Comparison of ENCODE assay signal across 8 mouse cellular contexts in the genomic region with DNA sequence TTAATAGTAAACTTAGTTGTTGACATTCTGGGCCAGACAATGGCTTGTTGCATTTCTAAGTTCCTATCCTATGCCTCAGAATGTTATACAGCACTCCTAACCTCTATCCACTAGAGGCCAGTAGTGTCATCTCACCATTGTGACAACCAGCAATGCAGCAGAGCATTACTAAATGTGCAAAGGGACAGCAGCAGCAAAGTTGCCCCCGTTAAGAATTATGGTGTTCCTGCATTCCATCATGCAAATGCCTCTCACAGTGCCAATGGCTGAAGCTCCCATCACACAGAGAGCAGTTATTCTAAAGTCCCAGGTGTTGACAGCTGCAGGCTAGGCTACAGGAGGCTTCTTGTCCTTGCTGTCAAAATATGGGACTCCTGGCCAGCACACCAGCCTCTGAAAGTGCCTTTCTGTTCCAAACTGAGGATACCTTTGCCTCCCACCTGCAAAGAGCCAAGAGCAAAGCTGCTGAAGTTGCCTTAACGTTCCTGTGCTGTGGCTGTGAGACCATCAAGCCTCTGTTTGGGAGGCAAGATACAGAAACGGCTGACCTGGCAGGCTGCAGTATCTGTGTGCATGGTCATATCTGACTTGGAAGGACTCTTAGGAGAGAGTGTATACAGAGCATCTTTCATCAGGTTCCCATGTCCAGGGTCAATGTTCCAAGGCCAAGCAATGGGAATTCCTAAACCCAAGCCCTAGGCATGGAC.
DNase-seq lines count a peak whose midpoint lies in the region; ATAC-seq lines count a peak whose summit lies in the region.

No protein-coding gene starts in this region.

- H3K9ac ChIP-seq in heart, embryonic 11.5 days (ENCODE audit: low read depth, low read length), result peak overlapping the region; percentile 49
- H3K9ac ChIP-seq in liver, embryonic 16.5 days (ENCODE audit: low read depth, low read length), result peak overlapping the region; percentile 67

- no peaks in the 10 kb centered on the region for H3K9me3 ChIP-seq in megakaryocyte, embryonic 14.5 days
- H3K9me3 ChIP-seq in heart, embryonic 11.5 days (replicated peaks; ENCODE audit: control insufficient read depth, low read length), result no peaks in the 10 kb centered on the region
- no peaks in the 10 kb centered on the region for H3K9me3 ChIP-seq in liver, embryonic 16.5 days (replicated peaks; ENCODE audit: control insufficient read depth, low read length)

- H3K4me2 ChIP-seq in heart, embryonic 11.5 days, result peak overlapping the region; percentile 43
- peak overlapping the region; percentile 75 for H3K4me2 ChIP-seq in liver, embryonic 16.5 days (ENCODE audit: low read depth, low read length)

- peaks cover 3% of the 10 kb centered on the region for H3K27me3 ChIP-seq in megakaryocyte, embryonic 14.5 days (replicated peaks)
- H3K27me3 ChIP-seq in heart, embryonic 11.5 days (ENCODE audit: control insufficient read depth, insufficient read depth, low read length), result no peaks in the 10 kb centered on the region
- H3K27me3 ChIP-seq in liver, embryonic 16.5 days (ENCODE audit: control insufficient read depth, insufficient read depth, low read depth, low read length), result no peaks in the 10 kb centered on the region

- peak; percentile 83 for DNase-seq in cerebellum, adult 9-10 months
- no peak for DNase-seq in left cerebral cortex, adult 11 months (ENCODE audit: low spot score)
- DNase-seq in left cerebral cortex, adult 9 months (ENCODE audit: low spot score in 2 of 2), result no peak
- DNase-seq in gastrocnemius, postnatal 14 days, result no peak

- H3K4me3 ChIP-seq in megakaryocyte, embryonic 14.5 days (replicated peaks), result peak overlapping the region; percentile 73
- H3K4me3 ChIP-seq in heart, embryonic 11.5 days (ENCODE audit: low read depth, low read length), result no peak overlapping the region
- H3K4me3 ChIP-seq in liver, embryonic 16.5 days (ENCODE audit: low read depth, low read length), result peak overlapping the region; percentile 42

- ATAC-seq in megakaryocyte, adult 5-6 weeks (ENCODE audit: poor library complexity, severe bottlenecking), result no peak
- peak; percentile 37; the same call in 1 of the 2 replicates for ATAC-seq in heart, embryonic 11.5 days (replicated peaks; ENCODE audit: insufficient number of reproducible peaks, low FRiP score, low TSS enrichment)
- ATAC-seq in liver, embryonic 16.5 days (ENCODE audit: low read depth), result peak; percentile 55

- H3K36me3 ChIP-seq in megakaryocyte, embryonic 14.5 days (replicated peaks; ENCODE audit: low read length), result no peaks in the 10 kb centered on the region
- H3K36me3 ChIP-seq in heart, embryonic 11.5 days (ENCODE audit: control insufficient read depth, insufficient read depth, low read length), result no peaks in the 10 kb centered on the region
- no peaks in the 10 kb centered on the region for H3K36me3 ChIP-seq in liver, embryonic 16.5 days (ENCODE audit: control insufficient read depth, insufficient read depth)

- under 1% methylated on average over 3 of the region's 3 CpGs for WGBS in heart, embryonic 11.5 days (ENCODE audit: insufficient replicate concordance)
- WGBS in liver, embryonic 16.5 days (ENCODE audit: insufficient replicate concordance), result 7% methylated on average over 3 of the region's 3 CpGs

- H3K27ac ChIP-seq in heart, embryonic 11.5 days (ENCODE audit: low read depth, low read length), result peak overlapping the region; percentile 96
- peak overlapping the region; percentile 99 for H3K27ac ChIP-seq in liver, embryonic 16.5 days (ENCODE audit: low read length)

- H3K4me1 ChIP-seq in megakaryocyte, embryonic 14.5 days, result peaks cover 38% of the 10 kb centered on the region
- peaks cover 41% of the 10 kb centered on the region for H3K4me1 ChIP-seq in heart, embryonic 11.5 days (ENCODE audit: control insufficient read depth, insufficient read depth, low read length)
- peaks cover 47% of the 10 kb centered on the region for H3K4me1 ChIP-seq in liver, embryonic 16.5 days (ENCODE audit: control insufficient read depth, low read depth, low read length)

- intact Hi-C loops in gastrocnemius, postnatal 14 days (cut with DNase I; ENCODE audit: low total_unique reads), result no loop called here
